Mouse (Mus musculus) adrenal gland (tissue): ENCODE results near the gene Tjap1.

Experiments used
- intact Hi-C: fragments of 180-260 bp; cut with DNase I; formaldehyde crosslinking; loops from one replicate; pipeline ENCODE4 v1.15.1; 2025
- long read RNA-seq, 2 experiments: library from polyadenylated mRNA; unstranded; transcript quantifications; one replicate each; pipeline ENCODE4 v2.0.0; 2020; ENCODE audit warnings: borderline replicate concordance in 1 of 2; ENCODE audit not compliant: insufficient replicate concordance in 1 of 2

The Tjap1 gene
- long read RNA-seq, experiment 1, partial matches to known transcripts = 2 of 13 reads
- long read RNA-seq, experiment 1, other reads (novel, unspliced or antisense) = 7 of 13 reads
- long read RNA-seq, experiment 2, partial matches to known transcripts = 1 of 12 reads
- long read RNA-seq, experiment 2, other reads (novel, unspliced or antisense) = 6 of 12 reads

DNA sequence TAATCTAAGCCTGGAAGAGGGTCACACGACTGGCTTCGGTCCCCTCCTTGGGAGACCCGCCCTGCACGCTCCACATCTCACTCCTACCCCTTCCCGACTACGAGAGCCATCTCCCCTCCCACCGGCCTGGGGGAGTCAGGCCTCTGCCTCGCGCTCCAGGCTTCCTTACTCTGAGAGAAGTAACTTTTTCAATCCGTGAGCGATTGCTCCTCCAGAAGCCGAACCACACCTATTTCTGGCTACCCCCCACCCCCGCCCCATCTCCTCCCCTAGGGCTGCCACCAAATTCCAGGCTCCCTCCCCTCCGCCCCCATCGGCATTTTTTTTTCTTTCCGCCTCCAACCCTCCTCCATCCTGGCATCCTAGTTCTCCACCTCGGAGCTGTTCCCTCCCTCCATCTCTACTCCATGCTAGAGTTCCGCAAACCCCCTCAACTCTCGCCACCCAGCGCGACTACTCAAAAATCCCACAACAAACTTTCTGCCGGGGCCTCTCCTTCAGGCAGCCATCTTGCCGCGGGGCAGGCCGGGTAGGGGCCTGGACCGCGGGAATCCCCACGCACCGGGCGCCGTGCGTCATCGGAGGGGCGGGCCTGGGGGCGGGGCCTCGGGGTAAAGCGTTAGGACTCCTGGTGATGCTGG lies at the start of gene Tjap1:
TSS of gene Tjap1 (minus strand) at position 544 of the 641 bp plus-strand sequence.
- intact Hi-C loops = no loop called here

DNA sequence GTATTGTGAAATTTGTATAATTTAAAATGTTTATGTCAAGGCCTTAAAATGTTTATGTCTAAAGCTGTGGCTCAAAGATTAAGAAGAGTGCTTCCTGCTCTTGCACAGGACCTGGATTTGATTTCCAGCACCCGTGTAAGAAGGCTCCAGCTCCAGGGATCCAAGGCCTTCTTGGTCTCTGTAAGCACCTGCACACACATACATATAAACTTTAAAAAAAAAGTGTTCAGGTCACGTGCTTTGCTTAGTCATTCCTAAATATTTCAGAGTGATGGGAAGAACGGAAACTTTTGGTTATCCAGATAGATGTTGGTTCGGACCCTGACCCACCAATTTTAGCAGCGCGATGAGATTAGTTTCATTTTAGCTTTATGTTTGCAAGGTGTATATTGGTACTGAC lies 45.9 kb upstream of the Tjap1 start:
- intact Hi-C loops = no loop called here

DNA sequence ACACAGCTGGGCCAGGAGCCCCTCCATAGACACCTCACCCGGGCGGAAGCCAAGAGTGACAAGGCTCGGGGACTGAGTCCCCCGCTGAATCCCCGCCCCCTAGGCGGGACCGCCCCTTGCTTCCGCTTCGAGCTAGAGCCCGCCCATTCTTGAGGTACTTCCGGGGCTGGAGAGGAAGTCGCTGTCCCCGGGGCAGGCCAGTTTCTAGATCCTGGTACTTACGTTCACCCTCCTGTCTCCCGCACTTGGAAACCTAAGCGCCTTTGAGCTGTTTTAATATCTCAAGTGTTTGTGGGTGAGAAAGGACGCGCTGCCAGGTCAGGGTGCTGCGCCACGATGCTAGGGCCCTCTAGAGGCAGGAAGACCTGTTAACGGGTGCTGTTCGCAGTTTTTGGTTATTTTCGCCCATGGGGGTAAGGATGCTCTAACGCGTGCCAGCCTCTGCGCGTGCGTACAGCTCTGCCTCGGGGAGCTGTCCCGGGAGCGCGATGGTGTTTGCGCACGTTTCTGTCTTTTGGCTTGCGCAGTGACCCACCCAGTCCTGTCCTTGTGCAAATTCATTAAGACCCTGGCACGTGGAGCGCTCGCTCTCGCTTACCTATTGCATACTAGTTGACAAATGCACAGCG lies 45.2 kb upstream of the Tjap1 start, which contains the start of gene Abcc10:
TSS of gene Abcc10 (minus strand) at position 447 of the 629 bp plus-strand sequence.
- intact Hi-C loops = no loop called here

- intact Hi-C loops = no loop called here
Observed at GRCm38 (mm10) chr17:46327413-46327905, 44.6 kb upstream of the Tjap1 start.

DNA sequence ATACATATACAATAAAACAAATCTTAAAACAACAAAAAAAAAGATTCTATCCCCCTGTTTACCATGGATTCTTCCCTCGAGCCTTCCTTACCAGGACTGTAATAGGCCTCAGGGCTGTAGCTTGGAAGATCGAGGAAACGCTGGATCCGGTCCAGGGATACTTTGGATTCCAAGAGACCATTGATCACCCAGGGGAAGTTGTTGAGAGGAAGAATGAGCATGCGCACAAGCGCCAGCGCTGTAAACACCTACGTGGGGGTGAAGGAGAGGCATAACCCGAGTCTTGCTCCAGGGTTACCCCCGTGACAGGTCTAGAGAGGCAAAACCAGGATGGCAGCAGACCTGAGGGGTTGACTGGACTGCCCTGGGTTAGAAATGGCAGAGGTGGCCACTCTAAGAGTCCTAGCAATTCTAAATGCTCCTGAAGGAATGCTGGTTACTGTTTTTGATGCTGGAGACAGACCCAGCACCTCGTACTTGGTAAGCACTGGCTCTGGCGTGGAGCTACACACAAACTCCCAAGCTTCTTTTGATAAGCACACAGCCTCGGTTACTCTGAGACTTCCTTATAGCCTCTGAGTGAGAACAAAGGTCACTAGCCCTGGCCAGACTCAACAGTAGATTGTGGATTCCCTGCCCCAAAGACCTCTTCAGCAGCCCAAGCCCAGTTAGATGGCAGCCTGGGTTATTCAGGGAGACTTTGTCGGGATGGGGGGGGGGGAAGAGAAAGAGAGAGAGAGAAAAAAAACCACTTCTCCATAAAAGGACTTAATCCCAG lies 39.4 kb upstream of the Tjap1 start:
- intact Hi-C loops = no loop called here

- intact Hi-C loops = no loop called here
Observed at GRCm38 (mm10) chr17:46320492-46320891, 37.7 kb upstream of the Tjap1 start.

GRCm38 (mm10) chr17:46315813-46316212 lies 33.0 kb upstream of the Tjap1 start:
- intact Hi-C loops = no loop called here

DNA sequence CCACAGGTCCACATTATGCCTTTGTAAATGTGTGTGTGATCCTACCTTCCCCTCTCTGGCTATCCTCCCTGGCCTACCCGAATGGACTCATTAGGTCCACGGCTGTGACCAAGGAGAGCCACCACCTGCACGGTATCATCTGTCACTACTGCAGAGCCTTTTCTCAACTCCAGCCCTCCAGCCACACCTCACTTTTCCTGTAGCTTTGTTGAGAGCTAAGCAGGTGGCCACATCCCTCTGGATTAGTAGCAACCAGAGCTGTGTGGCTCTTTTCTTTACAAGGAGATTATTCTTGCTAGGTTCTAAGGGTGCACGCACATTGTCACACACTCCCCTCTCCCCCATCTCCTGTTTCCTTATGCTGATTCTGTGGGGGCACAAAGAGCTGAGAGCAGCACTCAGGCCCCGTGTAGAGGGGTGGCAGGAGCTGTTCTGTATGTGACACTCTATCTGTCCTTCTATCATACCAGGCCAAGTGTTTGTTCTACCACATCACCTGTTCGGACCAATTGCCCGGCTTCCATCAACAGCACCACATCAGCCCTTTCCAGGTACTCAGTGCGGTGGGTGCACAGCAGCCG lies 30.4 kb upstream of the Tjap1 start:
- intact Hi-C loops = no loop called here

GRCm38 (mm10) chr17:46310515-46310914 lies 27.7 kb upstream of the Tjap1 start:
- intact Hi-C loops = no loop called here

DNA sequence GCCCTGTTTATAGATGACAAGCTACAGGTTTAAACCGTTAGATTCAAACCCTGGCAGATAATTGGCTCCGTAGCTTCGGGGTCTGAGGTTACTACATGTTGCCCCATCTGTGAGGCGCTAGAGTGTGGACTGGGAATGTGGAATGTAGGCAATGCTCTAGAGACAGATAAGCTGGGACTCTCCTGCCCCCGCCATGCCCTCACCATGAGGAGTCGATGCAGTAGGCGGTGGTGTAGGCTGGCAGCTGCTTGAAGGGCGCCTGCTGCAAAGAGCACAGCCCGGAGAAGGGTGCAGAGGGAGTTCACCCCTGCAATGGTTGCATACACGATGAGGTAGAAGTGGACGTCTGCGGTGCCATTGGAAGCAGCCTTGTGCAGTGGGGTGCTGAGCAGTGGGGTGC lies 27.0 kb upstream of the Tjap1 start:
- intact Hi-C loops = no loop called here

DNA sequence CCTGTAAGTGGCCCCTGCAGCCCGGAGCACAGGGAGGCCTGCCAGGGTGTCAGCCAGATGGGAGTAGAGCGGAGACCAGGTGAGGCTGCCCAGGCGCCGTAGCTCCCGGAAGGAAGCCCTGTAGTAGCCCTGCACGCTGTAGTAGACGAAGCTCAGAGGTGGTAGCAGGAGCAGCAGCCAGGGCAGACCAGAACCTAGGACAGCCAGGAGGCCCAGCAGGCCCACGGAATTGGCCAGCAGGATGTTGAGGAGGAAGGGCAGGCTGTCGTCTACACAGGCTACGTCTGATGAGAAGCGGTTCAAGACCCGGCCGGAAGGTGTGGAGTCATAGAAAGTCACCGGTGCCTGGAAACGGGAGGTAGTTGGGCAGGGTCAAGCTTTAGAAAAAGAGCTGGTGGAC lies 24.1 kb upstream of the Tjap1 start:
- intact Hi-C loops = no loop called here

GRCm38 (mm10) chr17:46304184-46304583 lies 21.4 kb upstream of the Tjap1 start:
- intact Hi-C loops = no loop called here

DNA sequence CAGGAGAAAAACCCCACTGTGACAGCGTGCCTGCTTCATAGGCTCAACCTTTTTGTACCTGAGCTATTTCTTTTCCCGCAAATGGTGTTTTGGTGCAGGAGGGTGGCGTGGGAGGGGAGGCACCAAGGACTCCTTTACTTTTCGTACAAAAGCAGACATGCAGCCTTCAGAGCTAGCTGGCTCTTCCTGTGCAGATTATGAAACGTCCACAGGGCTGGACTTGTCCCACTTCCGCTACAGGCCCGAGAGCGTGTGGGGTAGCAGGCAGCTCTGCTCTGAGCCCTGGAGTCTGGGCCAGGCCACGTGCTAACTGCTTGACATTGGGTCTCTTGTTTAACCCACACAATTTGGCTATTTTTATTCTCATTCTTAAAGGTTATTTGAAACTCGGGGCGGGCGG lies 19.1 kb upstream of the Tjap1 start:
- intact Hi-C loops = no loop called here

GRCm38 (mm10) chr17:46298220-46298913 lies 15.5 kb upstream of the Tjap1 start:
- intact Hi-C loops = loop anchor here (1.0 kb wide), 1 partner anchor 32 kb away; no protein-coding TSS in a partner anchor

DNA sequence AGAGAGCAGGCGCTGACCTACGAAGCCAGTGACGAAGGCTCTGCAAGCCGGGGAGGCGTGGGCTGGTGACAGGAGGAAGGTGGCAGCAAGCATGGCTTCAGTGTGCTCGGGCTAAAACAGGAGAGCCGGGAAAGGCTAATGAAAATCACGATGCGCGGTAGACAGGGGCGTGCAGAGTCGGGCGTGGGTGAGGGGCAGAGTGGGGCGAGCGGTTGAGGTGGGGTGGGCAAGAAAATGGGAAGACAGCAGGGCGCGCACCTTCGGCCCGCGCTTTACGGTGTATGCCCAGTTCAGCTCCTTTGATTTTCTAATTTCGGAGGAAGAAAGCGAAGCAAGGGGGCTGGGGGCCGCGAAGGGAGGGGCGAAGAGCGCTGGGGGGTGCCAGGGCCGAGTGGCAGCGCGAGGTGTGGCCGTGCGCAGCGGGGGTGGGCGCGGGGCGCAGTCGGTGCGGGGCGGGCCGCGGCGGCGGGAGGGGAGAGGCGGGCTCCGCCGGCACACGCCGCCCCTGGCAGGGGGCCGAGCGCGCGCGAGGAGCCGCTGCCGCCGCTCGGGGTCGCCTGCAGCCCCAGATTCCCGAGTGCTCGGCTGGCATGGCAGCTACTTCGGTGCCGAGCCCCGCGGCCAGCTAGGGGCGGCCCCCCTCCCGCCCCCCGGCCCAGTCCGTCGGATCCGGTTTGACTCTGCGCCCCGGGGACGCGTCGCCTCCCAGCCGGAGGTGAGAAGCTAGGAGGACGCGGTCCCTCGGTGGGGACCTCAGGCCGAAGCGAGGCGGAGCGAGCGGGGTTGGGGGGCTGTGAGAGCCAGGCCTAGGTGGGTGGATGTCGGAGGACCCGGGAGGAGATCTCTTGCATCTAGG lies 14.8 kb upstream of the Tjap1 start, which contains the start of gene Dlk2:
TSS of gene Dlk2 (plus strand) at position 58 of the 856 bp plus-strand sequence.
- intact Hi-C loops = loop anchor here (1.0 kb wide), 1 partner anchor 31 kb away; no protein-coding TSS in a partner anchor

DNA sequence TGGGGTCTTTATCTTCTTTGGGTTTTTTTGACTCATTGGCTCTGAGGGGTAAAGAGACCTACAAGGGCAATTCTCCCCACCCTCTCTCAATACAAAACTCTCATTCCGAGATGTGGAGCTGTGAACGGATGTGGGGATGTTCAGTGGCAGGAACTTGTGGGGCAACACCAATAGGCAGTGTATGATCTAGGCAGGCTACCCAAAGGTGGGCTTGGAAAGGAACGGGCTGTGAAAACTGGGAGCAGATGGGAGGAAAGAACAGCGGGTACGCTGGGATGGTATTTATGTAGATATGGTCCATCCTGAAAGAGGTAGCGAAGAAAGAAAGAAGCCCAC lies 14.2 kb upstream of the Tjap1 start:
- intact Hi-C loops = no loop called here

- intact Hi-C loops = no loop called here
Observed at GRCm38 (mm10) chr17:46296601-46297000, 13.8 kb upstream of the Tjap1 start.

- intact Hi-C loops = no loop called here
Observed at GRCm38 (mm10) chr17:46287678-46288095, 4.9 kb upstream of the Tjap1 start.

- intact Hi-C loops = no loop called here
Observed at GRCm38 (mm10) chr17:46285407-46285806, 2.6 kb upstream of the Tjap1 start.

- intact Hi-C loops = no loop called here
Observed at GRCm38 (mm10) chr17:46284653-46285052, 1.8 kb upstream of the Tjap1 start.
